Mouse (Mus musculus): Measurements from ENCODE around the gene Vgll2.
A peak's percentile ranks its signal among the peaks of the same experiment; 100 is the strongest.

The Vgll2 gene

DNA sequence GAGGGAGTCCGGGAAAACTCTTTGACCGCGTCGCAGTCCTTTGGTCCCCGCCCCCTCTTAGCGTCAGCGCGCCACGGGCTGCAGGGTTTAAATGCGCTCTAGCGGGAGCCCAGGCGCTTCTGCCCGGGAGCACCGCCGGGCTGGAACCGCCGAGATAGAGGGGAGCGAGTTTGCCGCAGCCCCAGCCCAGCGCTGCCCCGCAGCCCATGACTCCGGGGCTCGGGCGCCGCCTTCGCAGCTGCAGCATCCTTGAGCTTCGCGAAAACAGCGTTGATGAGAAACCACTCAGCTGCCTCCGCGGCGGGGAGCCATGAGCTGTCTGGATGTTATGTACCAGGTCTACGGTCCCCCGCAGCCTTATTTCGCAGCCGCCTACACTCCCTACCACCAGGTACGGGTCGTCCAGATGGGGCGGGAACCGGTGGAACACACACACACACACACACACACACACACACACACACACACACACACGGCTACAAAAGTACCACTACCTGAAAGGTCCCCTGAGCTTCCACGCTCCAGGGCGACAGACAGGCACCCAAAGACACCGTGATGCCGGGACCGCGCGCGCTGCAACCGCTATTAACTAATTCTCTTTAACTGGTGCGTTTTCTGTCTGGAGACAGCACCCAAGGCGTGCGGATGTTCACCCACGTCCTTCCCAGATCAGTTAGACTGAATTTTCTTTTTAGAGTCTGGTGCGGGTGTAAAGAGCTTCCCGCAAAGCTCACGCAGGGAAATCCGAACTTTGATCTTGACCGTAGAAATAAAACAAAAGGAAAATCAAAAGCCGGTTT lies at the start of gene Vgll2:
Gene Vgll2, plus strand, starts transcription at position 90 of the 800 bp plus-strand sequence.
- DNase-seq, result peak; percentile 26 to 38

GRCm38 (mm10) chr10:51975137-51975536 lies 47.2 kb upstream of the Vgll2 start:
- DNase-seq, result no peak

DNA sequence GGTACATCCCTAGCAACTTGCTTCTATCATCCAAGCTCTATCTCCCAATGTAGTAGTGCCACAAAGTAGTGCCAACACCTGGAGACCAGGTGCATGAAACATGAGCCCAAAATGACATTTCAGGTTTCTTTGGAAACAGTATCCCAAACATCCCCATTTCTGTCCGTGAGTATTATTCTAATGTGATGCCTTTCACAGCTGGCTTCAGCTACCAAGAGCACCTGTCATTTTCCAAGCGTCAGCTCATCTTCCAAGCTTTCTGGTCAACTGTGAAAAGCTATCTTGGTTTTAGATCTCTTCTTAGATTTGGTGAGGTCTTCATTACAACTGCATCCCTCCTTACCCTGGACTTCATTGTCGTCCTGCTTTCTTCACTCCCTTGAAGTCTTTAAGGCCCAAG lies 46.7 kb upstream of the Vgll2 start:
- DNase-seq, result no peak

DNA sequence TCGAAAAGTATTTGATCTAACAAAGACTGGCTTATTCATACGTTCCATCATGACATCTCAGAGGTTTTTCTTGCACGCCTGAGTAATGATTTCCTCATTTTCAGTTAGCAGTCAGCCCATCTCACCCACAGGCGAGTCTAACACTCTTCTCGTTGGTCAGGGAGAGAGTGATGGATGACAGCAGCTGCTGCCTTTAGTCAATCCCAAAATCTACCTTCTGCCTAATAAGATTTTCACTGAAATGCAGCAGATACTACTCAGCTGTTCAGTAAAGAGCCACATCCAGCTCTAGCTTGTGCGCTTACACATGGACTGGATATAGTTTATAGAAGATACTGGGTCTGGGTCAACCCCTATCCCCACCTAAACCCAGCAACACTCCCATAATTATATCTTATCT lies 40.7 kb upstream of the Vgll2 start:
- no peak for DNase-seq

GRCm38 (mm10) chr10:51982395-51982794 lies 39.9 kb upstream of the Vgll2 start:
- DNase-seq, result no peak

DNA sequence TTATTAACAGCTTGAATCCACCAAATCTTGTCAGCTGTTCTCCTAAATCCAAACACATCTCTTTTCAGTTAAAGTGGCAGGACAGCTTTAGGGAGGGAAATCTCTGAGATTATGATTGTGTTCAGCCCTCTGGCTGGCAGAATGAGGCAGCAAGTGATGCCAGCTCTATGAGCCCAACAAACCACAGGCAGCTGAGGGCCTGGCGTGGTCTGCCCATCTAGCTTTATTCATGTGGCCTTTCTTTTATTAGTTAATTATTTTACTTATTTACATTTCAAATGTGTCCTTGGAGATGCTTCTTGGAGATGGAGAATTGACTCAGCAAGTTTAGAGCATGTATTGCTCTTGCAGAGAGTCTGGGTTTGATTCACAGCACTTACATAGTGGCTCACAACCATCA lies 3.8 kb upstream of the Vgll2 start:
- DNase-seq, result no peak

- DNase-seq, result no peak
These were observed 1.1 kb upstream of the Vgll2 start for GRCm38 (mm10) chr10:52021231-52021630.

- DNase-seq, result no peak
These were observed 437 bp upstream of the Vgll2 start for GRCm38 (mm10) chr10:52021736-52022394.

DNA sequence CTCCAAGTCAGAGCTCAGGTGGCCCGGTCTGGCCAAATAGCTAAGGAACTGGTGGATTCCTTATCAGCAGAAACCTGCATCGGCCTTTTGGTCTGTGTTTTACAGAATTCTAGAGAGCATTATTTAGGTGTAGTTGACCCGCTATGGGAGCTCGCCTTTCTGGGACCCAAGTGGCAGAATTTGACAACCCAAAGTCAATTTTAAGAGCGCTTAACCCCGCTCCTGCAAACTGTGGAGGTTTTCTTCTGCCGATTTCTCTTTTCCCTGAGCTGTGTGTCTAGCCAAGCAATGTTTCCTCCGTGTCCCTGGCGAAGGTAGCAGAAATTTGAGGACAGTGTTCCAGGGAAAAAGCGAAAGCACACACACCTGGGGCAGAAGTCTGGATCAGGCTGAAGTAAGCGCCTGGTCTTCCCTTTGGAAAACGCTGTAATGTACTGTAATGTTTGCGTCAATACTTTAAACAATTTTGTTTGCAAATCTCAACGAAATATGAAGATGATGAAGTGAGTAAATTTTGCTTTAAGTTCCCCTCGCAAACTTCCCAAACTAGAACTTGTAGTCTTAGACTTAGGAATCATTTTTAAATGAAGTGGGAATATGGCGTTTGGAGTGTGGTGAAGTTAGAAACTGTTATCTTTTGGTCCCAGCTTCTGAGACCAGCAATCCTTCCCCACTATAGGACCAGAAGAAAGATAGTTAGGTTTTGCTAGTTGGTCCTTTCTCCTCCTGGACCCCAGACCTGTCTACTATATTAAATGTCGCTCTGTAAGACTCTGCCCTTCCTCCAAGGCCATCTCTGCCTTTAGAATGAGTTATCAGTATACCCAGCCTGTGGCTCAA lies 1.1 kb downstream of the Vgll2 start:
- DNase-seq, result peak in 1 of 2 experiments; percentile 15

DNA sequence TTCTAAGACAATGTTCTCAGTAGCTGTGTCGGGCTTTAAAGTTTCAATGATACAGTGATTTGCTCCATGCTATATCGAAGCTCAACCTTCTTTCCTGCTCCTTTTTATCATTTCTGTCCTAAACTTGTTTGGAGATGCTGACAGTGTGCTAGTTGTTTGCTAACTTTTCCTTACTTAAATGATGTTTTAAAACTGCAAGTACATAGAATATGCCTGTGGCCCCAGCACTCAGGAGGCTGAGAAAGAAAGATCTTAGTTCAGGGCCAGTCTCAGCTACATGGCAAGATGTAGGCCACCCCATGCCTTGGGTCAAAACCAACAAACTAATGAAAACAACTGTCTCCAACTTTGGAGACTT lies 1.7 kb downstream of the Vgll2 start:
- DNase-seq, result no peak

- no peak for DNase-seq
These were observed 3.0 kb downstream of the Vgll2 start for GRCm38 (mm10) chr10:52025291-52025690.

DNA sequence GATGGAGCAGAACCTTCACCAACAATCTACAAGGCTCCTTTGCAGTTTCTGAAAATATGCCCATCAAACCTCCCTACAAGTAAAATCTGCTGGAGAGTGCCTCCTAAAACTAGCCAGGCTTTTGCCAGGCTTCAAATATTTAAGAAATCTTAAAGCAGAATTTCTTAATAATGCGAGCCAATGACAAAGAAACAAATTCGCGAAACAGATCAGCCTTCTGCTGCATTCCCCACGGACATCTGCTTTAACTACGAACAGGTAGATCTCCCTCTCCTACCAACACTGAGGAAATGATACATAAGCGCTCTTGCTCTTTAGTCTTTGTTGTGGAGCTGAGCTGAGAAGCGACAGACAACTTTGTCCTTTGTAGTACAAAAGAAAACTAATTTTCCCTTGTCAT lies 3.5 kb downstream of the Vgll2 start:
- DNase-seq, result no peak

DNA sequence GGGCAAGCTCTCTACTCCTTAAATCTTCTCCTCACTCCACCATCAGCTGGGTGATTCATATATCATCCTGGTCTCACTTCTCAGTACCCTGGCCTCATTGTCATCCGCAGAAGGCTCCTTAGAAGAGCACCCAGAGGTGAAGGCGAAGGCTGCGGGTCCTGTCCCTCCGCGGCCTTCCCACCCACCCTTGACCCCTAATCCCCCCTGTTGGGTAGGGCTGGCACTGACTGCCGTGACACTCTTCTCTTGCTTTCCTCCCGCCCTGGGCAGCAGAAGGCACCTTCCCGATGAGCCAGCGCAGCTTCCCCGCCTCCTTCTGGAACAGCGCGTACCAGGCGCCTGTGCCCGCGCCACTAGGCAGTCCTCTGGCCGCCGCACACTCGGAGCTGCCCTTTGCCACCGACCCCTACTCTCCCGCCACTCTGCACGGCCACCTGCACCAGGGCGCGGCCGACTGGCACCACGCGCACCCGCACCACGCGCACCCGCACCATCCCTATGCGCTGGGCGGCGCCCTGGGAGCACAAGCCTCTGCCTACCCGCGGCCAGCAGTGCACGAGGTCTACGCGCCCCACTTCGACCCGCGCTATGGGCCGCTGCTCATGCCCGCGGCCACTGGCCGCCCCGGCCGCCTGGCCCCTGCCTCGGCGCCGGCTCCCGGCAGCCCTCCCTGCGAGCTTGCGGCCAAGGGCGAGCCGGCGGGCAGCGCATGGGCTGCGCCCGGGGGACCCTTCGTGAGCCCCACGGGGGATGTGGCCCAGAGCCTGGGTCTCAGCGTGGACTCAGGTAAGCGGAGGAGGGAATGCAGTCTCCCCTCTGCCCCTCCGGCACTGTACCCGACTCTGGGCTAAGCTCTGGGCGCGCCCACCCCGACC lies 5.1 kb downstream of the Vgll2 start:
- peak; percentile 7 to 18 for DNase-seq

DNA sequence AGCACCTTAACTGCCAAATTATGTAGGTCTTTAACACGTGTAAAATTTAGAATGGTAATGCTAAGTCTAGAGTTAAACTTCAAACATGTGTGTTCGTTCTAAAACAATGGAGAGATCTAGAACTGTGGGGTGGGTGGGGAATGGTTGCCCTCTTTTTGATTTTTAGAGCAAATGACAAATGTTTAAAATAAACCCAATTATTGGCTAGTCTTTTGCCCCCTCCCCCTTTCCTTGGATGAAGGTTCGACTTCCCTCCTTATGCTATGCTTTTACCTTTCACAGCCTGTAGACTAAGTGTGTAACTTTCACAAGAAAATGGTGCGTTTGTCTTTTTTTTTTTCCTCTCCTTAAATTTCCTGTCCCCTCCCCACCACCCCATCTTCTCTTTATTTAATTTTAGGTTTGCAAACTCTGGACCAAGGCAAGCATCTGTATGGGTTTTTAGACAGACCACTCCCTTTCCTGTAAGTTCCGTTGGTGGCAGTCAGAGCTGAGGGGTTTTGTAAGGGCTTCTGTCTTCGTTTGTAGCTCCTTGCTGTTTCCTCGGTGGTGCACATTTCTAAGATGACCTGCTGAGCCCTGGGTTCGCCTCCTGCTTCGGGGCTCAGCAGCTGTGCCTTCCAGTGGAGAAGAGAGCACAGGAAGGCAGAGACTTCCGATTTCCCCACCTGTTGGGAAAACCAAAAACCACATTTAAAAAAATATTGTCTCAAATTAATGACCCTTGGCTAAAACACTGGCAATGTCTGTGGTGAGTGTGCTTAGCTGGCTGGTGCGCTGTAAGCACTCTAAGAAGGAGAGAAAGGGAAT lies 6.5 kb downstream of the Vgll2 start:
- no peak for DNase-seq

GRCm38 (mm10) chr10:52029421-52030080 lies 7.2 kb downstream of the Vgll2 start:
- no peak for DNase-seq

DNA sequence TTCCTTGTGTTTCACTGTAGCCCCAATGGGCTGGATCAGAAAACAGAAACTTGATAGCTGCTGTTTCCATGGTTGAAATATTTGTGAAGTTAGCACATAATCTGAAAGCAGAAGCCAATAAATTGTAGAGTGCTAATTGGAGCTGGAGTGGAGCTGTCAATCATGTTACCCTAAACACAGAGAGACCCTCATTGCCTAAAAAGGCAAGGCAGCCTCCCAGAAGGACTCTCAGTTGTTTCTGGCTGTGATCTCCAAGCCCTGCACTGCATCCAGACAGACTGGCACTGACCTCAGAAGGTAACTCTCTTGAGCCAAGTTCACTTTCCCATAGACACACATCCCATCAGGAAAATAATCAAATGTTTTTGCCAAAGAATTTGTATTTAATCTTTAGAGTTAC lies 11.4 kb downstream of the Vgll2 start:
- no peak for DNase-seq

GRCm38 (mm10) chr10:52039392-52039791 lies 17.1 kb downstream of the Vgll2 start:
- DNase-seq, result no peak

GRCm38 (mm10) chr10:52043086-52043485 lies 20.8 kb downstream of the Vgll2 start:
- DNase-seq, result no peak

DNA sequence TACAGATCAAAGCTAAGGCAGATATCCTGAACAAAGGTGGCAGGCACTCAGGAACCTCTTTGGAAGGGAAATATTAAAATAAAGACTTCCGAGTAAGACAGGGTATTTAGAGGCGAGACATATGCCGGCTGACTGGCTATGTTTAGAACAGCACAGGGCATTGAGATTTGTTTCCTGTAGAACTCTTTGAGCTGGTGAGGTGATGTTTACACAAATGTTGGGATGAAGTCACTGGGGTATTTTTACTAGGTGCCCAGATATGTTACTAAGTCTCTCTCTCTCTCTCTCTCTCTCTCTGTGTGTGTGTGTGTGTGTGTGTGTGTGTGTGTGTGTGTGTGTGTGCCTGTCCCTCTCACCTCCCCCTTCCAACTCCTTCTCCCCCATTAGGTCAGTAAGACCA lies 26.0 kb downstream of the Vgll2 start:
- DNase-seq, result no peak

DNA sequence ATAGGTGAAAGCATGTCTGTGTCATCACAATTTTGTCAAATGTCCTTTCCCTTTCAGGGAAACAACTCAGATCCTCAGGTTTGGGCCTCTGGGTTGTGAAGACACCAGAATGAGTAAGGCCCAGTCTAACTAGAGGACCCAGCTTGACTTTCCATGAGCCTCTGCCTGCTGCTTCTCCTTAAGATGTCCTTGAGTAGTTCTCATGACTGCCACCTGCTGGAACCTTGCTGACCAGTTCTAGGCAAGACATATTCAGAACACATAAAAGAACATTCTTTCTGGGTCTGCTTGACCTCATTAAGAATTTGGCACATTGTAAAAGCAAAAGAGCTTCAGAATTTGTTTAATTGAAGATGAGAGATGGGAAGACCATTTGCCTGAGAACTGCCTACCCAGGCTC lies 50.2 kb downstream of the Vgll2 start:
- DNase-seq, result peak; percentile 68 to 78

Measured in cerebellum, postnatal 14 days (tissue).